Mouse (Mus musculus) frontal cortex, adult 2 months (tissue): ENCODE results near the gene Rabgap1l. TPM values are rescaled to one million over a fixed set of nuclear protein-coding genes. Genes with fewer than 3 reads are reported as not detected.
"Not testable (repeated sequence)": the region's sequence is repeated elsewhere in the genome, so short reads cannot be mapped to it uniquely, and the experiment has no call there.

Source experiments
- DNase-seq, 2 experiments: peaks; one replicate each; pipeline ENCODE4 v3.0.0; 2022; ENCODE audit warnings: low spot score in 1 of 2; ENCODE audit errors: extremely low spot score in 1 of 2
- polyA plus RNA-seq: library from polyadenylated mRNA; depleted of rRNA; stranded (reverse); fragments of >200 nt; gene quantifications from 2 replicates; pipeline ENCODE4 v1.2.3, GENCODE M21; 2012

The Rabgap1l gene
- polyA plus RNA-seq, 1 experiment: 79.8 TPM

GRCm38 (mm10) chr1:160704596-160704995 is 88.4 kb downstream of the Rabgap1l start:
- DNase-seq: no peak

GRCm38 (mm10) chr1:160703813-160704212 is 89.2 kb downstream of the Rabgap1l start:
- no peak for DNase-seq

GRCm38 (mm10) chr1:160693094-160693447 is 99.9 kb downstream of the Rabgap1l start:
- peak; percentile 88 to 96 for DNase-seq

GRCm38 (mm10) chr1:160692224-160693093 is 100.6 kb downstream of the Rabgap1l start:
- no peak for DNase-seq

- DNase-seq: no peak
These were observed 101.8 kb downstream of the Rabgap1l start for GRCm38 (mm10) chr1:160691196-160691590.

- no peak for DNase-seq
These were observed 102.4 kb downstream of the Rabgap1l start for GRCm38 (mm10) chr1:160690516-160691195.

GRCm38 (mm10) chr1:160689511-160689910 is 103.5 kb downstream of the Rabgap1l start:
- DNase-seq: no peak

GRCm38 (mm10) chr1:160684251-160684650 is 108.8 kb downstream of the Rabgap1l start:
- no peak for DNase-seq

GRCm38 (mm10) chr1:160681398-160682050 is 111.5 kb downstream of the Rabgap1l start:
- no peak for DNase-seq

GRCm38 (mm10) chr1:160674763-160675162 is 118.2 kb downstream of the Rabgap1l start:
- no peak for DNase-seq

GRCm38 (mm10) chr1:160672088-160672814 is 120.8 kb downstream of the Rabgap1l start:
- no peak for DNase-seq

- no peak for DNase-seq
These were observed 137.1 kb downstream of the Rabgap1l start for GRCm38 (mm10) chr1:160655806-160656470.

GRCm38 (mm10) chr1:160651691-160652090 is 141.3 kb downstream of the Rabgap1l start:
- DNase-seq: no peak

- DNase-seq: no peak
These were observed 147.6 kb downstream of the Rabgap1l start for GRCm38 (mm10) chr1:160645416-160645815.

- DNase-seq: peak in 1 of 2 experiments; percentile 21
These were observed 164.6 kb downstream of the Rabgap1l start for GRCm38 (mm10) chr1:160628213-160628932.

GRCm38 (mm10) chr1:160624354-160625120 is 168.5 kb downstream of the Rabgap1l start:
- DNase-seq: not testable (repeated sequence)

GRCm38 (mm10) chr1:160618201-160618600 is 174.8 kb downstream of the Rabgap1l start:
- DNase-seq: no peak

- no peak for DNase-seq
These were observed 186.6 kb downstream of the Rabgap1l start for GRCm38 (mm10) chr1:160606425-160606824.

GRCm38 (mm10) chr1:160603312-160603711 is 189.7 kb downstream of the Rabgap1l start:
- DNase-seq: not testable (repeated sequence)
